Mouse (Mus musculus) cortical plate, adult 2 months (tissue): Measurements from ENCODE around the gene Osmr.

Source experiments
- CTCF ChIP-seq: fragments of 200-500 bp; IDR thresholded peaks from 2 replicates; pipeline ENCODE4 v1.5.1; 2011; ENCODE audit warnings: mild to moderate bottlenecking, control low read depth, low read length; ENCODE audit not compliant: insufficient read depth; ENCODE audit errors: extremely low read depth
- POLR2A ChIP-seq: fragments of 200-500 bp; IDR thresholded peaks from 2 replicates; pipeline ENCODE4 v1.6.1; 2011; ENCODE audit warnings: mild to moderate bottlenecking, low read length, control low read depth; ENCODE audit not compliant: insufficient read depth; ENCODE audit errors: extremely low read depth

GRCm38 (mm10) chr15:6791648-6792047, 83.1 kb downstream of the Osmr start:
- TF ChIP-seq CTCF (no peak), POLR2A (no peak)
